Mouse (Mus musculus) adrenal gland (tissue): ENCODE measurements around the gene Defa23.
"Not testable (repeated sequence)": the region's sequence is repeated elsewhere in the genome, so short reads cannot be mapped to it uniquely, and the experiment has no call there.

Experiments
- intact Hi-C: fragments of 180-260 bp; cut with DNase I; formaldehyde crosslinking; loops from one replicate; pipeline ENCODE4 v1.15.1; 2025
- long read RNA-seq, 2 experiments: library from polyadenylated mRNA; unstranded; transcript quantifications; one replicate each; pipeline ENCODE4 v2.0.0; 2020; ENCODE audit warnings: borderline replicate concordance in 1 of 2; ENCODE audit not compliant: insufficient replicate concordance in 1 of 2

The Defa23 gene
- long read RNA-seq, experiment 1 = 0 reads
- long read RNA-seq, experiment 2 = 0 reads

- intact Hi-C loops = not testable (repeated sequence)
These were observed at the start of gene Defa23 for GRCm38 (mm10) chr8:21054747-21055146. TSS of gene Defa23 (plus strand) at chr8:21055047.

GRCm38 (mm10) chr8:21006801-21007200 is 48.0 kb upstream of the Defa23 start:
- intact Hi-C loops = no loop called here

- intact Hi-C loops = not testable (repeated sequence)
These were observed 46.3 kb upstream of the Defa23 start for GRCm38 (mm10) chr8:21008578-21008977.

- intact Hi-C loops = loop anchor here (2.0 to 5.0 kb wide), 2 partner anchors 16 to 68 kb away; partner anchors contain the start of gene AY761185
These were observed 44.3 kb upstream of the Defa23 start for GRCm38 (mm10) chr8:21010548-21010947.

- intact Hi-C loops = not testable (repeated sequence)
These were observed 29.6 kb upstream of the Defa23 start, which contains the start of gene Defa21 for GRCm38 (mm10) chr8:21025245-21025644. TSS of gene Defa21 (plus strand) at chr8:21025545.

DNA sequence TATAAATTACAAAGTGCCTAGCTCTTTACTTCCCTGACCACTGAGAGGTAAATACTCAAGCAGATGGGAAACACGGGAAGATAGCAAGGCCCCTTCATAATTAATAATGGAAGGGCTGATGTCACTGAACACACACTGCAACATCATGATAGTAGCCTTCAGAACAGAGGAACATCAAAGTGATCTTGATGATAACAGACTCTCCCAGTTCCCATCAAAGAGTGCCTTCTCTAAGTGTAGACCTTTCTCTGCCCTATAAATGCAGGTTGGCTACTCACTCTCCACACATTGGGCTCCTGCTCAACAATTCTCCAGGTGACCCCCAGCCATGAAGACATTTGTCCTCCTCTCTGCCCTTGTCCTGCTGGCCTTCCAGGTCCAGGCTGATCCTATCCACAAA is 9.9 kb downstream of the Defa23 start, which contains the start of gene Defa35:
TSS of gene Defa35 (plus strand) at position 301 of the 400 bp plus-strand sequence.
- intact Hi-C loops = not testable (repeated sequence)

DNA sequence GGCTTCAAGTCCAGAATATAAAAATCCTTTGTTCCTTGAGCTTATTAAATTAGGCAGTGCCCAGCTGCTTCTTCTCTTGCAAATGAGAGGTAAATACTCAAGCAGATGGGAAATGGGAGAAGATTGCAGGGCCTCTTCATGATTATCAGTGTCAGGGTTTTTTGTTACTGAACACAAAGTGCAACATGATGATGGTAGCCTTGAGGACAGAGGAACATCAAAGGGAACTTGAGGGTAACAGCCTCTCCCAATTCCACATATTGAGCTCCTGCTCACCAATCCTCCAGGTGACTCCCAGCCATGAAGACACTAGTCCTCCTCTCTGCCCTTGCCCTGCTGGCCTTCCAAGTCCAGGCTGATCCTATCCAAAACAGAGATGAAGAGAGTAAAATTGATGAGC is 29.3 kb downstream of the Defa23 start, which contains the start of gene Defa25:
TSS of gene Defa25 (plus strand) at position 301 of the 400 bp plus-strand sequence.
- intact Hi-C loops = not testable (repeated sequence)

DNA sequence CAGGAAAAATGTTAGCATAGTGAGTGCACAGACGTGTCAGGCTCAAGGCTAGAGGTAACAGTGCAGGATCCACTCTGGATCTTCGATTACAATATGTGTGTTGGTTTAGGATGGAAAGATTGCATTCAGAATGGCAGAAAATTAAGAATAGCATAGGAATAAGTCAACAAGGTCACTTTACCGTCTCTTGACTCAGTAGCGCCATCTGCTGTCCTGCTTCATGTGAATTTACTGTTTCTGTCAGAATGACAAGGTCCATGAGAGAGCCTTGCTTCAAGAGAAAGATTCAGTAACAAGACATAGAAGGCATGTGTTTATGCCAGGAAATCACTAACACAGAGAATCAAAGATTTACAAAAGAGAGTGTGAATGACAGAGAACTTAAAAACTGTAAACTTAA is 38.3 kb downstream of the Defa23 start:
- intact Hi-C loops = no loop called here

DNA sequence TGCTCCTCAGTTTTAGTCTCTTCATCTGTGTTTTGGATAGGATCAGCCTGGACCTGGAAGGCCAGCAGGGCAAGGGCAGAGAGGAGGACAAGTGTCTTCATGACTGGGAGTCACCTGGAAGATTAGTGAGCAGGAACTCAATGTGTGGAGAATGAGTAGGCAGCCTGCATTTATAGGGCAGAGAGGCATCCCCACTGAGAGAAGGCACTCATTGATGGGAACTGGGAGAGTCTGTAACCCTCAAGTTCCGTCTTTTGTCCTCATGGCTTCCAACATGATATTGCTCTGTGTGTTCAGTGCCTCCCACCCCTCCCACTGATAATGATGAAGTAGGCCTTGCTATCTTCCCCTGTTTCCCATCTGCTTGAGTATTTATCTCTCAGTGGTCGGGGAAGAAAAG is 41.1 kb downstream of the Defa23 start, which contains the start of gene Gm14851:
TSS of gene Gm14851 (minus strand) at position 101 of the 400 bp plus-strand sequence.
- intact Hi-C loops = not testable (repeated sequence)
